Mouse (Mus musculus) frontal cortex, postnatal 10 days (tissue): ENCODE results near the gene Syna.

ENCODE experiments used
- DNase-seq, 2 experiments: peaks; one replicate each; pipeline ENCODE4 v3.0.0; 2022; ENCODE audit warnings: low spot score in 2 of 2, mixed read lengths in 1 of 2

The Syna gene

DNA sequence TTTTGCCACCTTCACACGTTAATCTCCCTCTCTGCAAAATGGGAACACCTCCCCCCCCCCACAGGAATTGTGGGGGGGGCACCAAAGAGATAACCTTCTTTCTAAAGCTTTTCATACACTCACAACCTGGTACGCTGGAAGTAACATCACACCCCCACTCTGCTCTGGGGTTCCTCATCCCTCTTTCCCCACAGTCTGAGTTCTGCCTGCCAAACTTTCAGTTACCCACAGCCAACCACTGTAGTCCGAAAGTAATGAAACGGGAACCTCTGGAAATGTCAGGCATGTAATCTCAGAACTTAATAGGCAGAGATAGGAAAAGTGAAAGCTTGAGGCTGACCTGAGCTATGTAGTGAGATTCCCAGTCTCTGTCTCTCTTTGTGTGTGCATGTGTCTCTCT lies 7.5 kb upstream of the Syna start:
- DNase-seq: no peak

DNA sequence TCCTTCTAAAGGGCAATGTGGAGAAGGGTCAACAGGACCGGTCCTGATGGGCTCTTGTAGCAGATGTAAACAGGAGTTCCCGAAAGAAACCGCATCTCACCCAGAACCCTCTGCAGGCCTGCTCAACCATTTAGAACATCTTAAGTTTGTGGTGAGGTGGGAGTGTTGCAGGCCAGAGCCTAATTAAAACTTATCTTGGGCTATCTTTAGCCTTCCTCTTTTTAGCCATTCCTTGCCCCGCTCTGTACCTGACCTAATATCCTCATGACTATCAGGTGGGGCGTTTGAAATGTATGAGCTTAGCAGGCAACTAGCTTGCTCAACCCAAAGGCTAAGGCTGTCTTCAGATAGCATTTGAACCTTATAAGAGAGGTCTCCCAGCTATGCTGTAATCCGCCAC lies 5.7 kb upstream of the Syna start:
- no peak for DNase-seq

DNA sequence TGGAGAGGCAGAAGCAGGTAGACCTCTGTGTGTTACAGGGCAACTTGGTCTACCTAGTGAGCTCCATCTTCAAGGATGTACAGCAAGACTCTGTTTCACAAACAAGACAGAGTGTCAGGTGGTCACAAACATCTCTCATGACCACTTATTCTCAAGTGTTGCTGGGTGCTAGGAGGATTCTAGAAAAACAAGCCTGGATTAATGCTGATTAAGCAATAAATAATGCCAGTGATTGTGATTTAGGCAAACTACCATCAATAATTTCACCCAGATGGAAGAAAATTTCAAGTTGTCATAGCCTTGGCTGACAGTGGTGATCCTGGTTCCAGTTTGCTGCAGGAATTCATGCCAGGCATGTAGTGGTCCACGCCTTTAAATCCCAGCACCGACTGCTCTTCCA lies 4.3 kb upstream of the Syna start:
- DNase-seq: no peak

- DNase-seq: no peak
Measured at GRCm38 (mm10) chr5:134560450-134561171, 640 bp upstream of the Syna start.

DNA sequence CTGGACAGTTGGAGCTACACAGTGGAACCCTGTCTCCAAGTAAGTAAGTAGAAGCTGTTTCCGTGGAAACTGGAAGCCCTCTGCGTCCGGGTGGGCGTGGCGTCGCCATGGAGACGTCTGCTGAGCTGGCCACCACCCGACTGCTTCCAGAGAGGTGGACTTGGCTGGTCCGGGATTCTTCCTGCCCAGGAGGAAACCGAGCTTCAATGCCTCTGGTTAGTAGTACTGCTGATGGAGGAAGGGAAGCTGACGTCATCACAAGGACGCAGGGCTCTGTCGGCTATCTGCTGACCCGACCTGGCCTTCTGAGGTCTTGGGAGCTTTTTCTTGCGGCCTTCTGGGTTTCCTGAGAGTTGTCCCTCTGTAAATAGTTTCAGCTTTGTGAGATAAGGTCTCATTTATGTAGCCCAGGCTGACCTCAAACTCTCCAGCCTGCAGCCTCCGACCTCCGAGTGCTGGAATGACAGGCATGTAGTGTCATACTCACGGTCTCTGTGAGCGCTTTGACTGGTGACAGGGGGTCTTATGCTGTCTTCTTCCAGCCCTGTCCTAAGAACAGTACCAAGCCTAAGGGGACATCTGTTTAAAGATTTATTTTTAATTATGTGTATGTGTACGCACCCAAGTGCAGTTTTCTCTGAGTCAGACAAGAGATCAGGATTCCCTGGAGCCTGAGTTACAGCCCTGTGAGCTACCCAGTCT lies 4.4 kb downstream of the Syna start:
- peak; percentile 80 to 85 for DNase-seq

DNA sequence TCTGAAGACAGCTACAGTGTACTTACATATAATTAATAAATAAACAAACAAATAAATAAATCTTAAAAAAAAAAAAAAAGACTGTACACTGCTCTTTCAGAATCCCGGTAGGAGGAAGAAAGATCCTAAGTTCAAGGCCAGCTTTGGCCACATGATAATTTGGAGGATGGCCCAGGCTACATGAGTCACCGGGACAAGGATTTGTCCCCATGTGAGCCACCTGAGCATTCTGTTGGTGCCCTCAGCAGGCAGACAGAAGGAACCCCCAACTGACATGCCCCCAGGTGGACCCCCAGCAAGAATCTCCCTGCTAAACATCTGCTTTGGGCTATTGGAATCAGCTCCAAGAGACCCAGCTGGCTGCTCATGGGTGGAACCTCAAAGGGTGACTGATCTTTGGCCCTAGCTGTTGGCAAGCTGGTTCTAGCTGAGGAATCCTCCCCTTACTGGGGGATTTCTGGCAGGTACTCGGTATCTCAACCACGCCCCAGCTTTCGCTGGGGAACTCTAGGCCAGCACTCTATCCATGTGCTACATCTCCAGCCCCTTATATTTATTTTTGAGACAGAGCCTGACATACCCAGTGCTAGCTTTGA lies 5.9 kb downstream of the Syna start:
- no peak for DNase-seq

DNA sequence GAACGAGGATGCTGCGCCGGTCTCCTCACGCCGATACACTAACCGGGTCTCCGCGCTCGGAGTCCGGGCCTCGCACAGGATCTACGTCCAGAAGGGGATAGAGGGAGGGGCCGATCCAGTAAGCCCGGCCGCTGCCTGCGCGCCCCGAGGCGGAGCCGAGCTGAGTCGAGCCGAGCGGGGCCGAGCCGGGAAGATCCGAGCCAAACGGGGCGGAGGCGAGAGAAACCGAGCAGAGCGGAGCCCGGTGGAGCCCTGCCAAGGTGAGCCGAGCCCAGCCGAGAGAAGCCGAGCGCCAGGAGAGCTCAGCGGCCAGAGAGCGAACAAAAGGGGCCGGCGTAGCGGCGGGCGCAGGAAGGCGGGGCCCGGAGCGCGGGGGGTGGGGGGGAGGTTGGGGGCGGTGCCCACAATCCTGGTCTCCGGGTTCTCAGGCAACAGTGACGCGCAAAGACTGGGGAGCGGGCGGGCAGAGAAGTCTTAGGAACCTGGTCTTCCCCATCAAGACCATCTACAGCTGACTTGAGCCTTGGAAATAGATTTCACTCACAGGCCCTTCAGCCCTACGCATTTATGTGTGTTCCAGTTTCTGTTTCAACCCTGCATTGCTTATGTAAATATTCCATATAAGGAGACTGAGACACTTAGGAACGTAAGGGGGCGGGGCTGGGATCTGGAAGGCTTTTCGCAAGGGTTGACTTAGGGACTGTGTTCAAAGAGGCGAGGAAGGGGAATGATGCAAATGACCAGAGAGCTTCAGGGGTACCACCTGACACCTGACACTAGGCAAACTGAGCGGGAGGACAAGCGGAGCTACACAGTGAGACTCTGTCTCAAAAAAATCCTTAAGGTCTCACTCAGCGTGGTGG lies 7.6 kb downstream of the Syna start, which contains the start of gene Clip2:
Gene Clip2 (minus strand): TSS at position 325 of the 863 bp plus-strand sequence.
- peak; percentile 95 to 99 for DNase-seq

DNA sequence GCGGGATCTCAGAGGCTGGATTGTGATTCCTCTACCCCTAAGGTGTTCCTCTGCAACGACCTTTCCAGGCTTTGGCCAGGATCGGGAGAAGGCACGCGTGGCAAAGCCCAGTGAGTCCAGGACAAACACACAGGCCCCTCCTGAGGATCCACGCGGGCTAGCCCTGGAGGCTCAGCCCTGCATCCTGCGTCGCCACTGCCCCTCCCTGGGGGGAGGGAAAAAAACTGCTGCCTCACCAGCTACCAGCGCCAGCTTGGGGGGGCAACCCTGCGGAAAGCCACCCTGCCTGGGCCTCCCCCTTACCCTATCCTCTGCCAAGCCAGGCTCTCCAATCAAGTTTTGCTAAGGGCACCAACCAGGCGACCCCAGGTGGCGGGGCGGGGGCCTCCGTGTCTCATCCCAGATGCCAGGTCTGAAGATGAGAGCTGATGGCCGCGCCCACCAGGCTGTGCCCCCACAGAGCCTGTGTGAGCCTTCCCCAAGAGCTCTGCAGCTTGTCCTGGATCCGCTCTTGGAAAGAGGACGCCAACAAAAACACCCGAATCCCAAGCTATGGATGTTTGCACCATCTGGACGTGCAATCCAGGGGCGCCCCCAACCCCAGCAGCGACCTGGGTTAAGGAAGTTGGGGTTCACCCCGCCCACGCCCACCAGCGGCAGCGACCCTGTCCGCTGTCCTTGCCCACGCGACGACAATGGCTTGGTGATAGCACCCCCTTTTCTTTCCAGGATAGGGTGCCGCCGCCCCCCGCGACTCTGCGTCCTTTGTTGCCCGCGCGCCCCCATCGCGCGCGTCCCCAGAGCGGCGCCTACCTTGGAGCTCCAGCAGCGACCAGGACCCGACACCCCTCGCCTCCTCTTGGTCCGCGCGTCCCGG lies 8.5 kb downstream of the Syna start:
- DNase-seq: peak; percentile 63 to 73

- DNase-seq: no peak
Measured at GRCm38 (mm10) chr5:134550836-134551232, 9.1 kb downstream of the Syna start.

GRCm38 (mm10) chr5:134549640-134550168 lies 10.3 kb downstream of the Syna start:
- no peak for DNase-seq

- no peak for DNase-seq
Measured at GRCm38 (mm10) chr5:134548306-134548705, 11.7 kb downstream of the Syna start.

DNA sequence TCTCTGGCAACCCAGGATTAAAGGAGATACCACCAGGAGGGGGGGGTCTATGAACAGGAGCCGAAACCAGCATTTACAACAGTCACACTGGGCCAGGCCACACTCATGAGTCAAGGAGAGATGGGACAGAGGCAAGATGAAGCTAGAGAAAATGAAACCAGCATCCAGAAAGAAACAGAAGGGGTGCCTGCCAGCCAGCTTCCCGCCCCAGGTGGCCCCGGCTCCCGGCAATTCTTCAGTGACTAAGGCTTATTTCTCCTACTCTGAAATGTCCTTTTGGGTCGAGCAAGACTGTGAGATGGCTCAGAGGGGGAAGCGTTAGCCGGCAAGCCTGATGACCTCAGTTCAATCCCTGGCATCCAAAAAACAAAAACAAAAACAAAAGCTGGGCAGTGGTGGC lies 13.2 kb downstream of the Syna start:
- no peak for DNase-seq

- DNase-seq: no peak
Measured at GRCm38 (mm10) chr5:134545242-134545629, 14.7 kb downstream of the Syna start.

DNA sequence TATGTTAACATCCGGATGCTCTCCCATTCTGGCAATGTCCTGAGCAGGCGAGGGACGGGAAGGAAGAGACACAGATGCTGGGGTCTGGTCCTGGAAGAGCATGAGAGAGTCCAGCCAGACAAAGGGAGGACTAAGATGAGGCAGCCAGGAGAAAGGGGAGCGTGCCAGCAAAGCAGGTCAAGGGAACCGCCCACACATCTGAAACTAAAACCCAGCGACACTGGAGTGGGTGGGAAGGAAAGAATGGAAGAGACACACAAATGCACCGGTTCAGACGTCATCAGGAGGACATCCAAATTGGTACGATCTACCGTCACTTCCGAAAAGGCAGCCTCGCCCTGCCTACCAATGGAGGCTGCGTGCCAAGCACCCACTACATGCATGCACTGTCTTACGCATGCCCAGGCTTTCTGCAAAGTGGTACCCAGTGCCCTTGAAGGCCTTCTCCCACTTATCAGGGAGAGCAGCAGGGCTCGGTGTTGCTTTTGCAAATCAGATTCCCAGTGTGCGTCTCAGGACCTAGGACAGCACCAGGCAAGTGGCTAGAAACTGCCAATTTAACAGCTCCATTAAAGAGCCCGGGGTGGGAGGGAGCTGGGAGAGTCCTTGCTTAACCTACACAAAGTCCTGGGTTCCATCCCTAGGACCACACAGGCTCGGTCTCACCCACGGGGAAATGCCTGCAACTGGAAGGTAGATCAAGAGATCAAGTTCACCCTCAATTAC lies 15.3 kb downstream of the Syna start:
- DNase-seq: no peak

GRCm38 (mm10) chr5:134541640-134542039 lies 18.3 kb downstream of the Syna start:
- no peak for DNase-seq

GRCm38 (mm10) chr5:134540881-134541280 lies 19.1 kb downstream of the Syna start:
- DNase-seq: no peak

- DNase-seq: no peak
Measured at GRCm38 (mm10) chr5:134539891-134540290, 20.1 kb downstream of the Syna start.

- no peak for DNase-seq
Measured at GRCm38 (mm10) chr5:134536036-134536435, 23.9 kb downstream of the Syna start.

DNA sequence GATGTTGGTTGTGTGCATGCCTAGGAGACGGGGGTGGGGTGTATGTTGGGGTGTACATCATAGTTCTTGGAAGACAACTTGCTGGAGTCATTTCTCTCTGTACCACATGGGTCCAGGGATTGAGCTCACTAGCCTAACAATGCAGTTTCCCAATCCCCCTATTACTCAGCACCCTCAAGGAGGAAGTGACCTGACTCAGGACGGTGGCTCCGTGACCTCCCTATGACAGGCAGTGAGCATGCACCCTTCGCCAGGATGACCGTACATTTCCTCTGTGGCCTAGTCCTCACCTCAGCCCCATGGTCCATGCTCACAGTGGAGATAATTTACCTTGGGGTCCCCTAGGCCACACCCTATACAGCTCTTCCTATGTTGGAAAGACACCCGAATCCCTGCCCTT lies 27.6 kb downstream of the Syna start:
- DNase-seq: no peak

DNA sequence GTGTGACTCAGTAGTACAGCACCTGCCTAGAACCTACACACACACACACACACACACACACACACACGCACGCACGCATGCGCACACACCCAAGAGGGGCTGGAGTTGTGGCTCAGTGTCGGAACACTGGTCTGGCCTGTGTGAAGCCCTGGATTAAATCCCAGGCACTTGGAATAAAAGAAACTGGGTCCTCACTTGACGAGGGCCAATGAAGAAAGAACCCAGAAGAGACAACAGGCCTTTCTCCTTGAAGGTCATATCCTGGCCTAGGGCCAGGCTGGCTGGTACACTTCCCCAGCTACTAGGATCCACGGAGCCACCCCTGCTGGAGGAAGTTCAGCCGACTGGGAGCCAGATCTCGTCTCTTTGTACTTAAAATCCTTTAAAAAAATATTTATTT lies 28.4 kb downstream of the Syna start:
- DNase-seq: peak; percentile 54 to 63
